Comparison of ENCODE assay signal across 8 mouse cellular contexts in genomic region chr13:94057563-94058560, GRCm38 (mm10). TPM values are rescaled to one million over a fixed set of nuclear protein-coding genes. Genes with fewer than 3 reads are reported as not detected.
DNase-seq lines count a peak whose midpoint lies in the region; ATAC-seq and TF ChIP-seq lines count a peak whose summit lies in the region.

TSS of gene Lhfpl2 (plus strand) at chr13:94057796.

- no peaks in the 10 kb centered on the region for H3K36me3 ChIP-seq in kidney, postnatal 0 days (ENCODE audit: insufficient read depth, low read length)
- no peaks in the 10 kb centered on the region for H3K36me3 ChIP-seq in liver, embryonic 15.5 days (replicated peaks)
- no peaks in the 10 kb centered on the region for H3K36me3 ChIP-seq in neural tube, embryonic 11.5 days (ENCODE audit: control insufficient read depth, insufficient read depth, low read length)

- no peaks in the 10 kb centered on the region for H3K27me3 ChIP-seq in kidney, postnatal 0 days (ENCODE audit: insufficient read depth, low read length)
- H3K27me3 ChIP-seq in liver, embryonic 15.5 days: peaks cover 68% of the 10 kb centered on the region
- H3K27me3 ChIP-seq in neural tube, embryonic 11.5 days (ENCODE audit: control insufficient read depth, insufficient read depth, low read length): peaks cover 9% of the 10 kb centered on the region

- peak within 1 kb of the TSS; percentile 85 for H3K9ac ChIP-seq in kidney, postnatal 0 days (ENCODE audit: low read depth, low read length)
- peak within 1 kb of the TSS; percentile 29; the same call in 1 of the 2 replicates for H3K9ac ChIP-seq in liver, embryonic 15.5 days
- H3K9ac ChIP-seq in neural tube, embryonic 11.5 days (ENCODE audit: low read length): peak within 1 kb of the TSS; percentile 82

- H3K9me3 ChIP-seq in kidney, postnatal 0 days (replicated peaks; ENCODE audit: low read length): no peaks in the 10 kb centered on the region
- no peaks in the 10 kb centered on the region for H3K9me3 ChIP-seq in liver, embryonic 15.5 days (replicated peaks)
- no peaks in the 10 kb centered on the region for H3K9me3 ChIP-seq in neural tube, embryonic 11.5 days (ENCODE audit: control insufficient read depth, low read length)

- H3K4me1 ChIP-seq in kidney, postnatal 0 days (replicated peaks; ENCODE audit: insufficient read depth, low read length): peaks cover 20% of the 10 kb centered on the region
- H3K4me1 ChIP-seq in liver, embryonic 15.5 days (replicated peaks): peaks cover 9% of the 10 kb centered on the region
- peaks cover 7% of the 10 kb centered on the region; the same call in 1 of the 2 replicates for H3K4me1 ChIP-seq in neural tube, embryonic 11.5 days (ENCODE audit: control insufficient read depth, insufficient read depth, low read length)

- H3K4me3 ChIP-seq in kidney, postnatal 0 days (replicated peaks; ENCODE audit: low read depth, low read length): peak within 1 kb of the TSS; percentile 61
- H3K4me3 ChIP-seq in liver, embryonic 15.5 days (replicated peaks): peak within 1 kb of the TSS; percentile 60
- H3K4me3 ChIP-seq in neural tube, embryonic 11.5 days (ENCODE audit: low read depth, low read length): peak within 1 kb of the TSS; percentile 77

- peak within 1 kb of the TSS; percentile 83 for H3K27ac ChIP-seq in kidney, postnatal 0 days
- peak within 1 kb of the TSS; percentile 45; the same call in 1 of the 2 replicates for H3K27ac ChIP-seq in liver, embryonic 15.5 days (replicated peaks)
- peak within 1 kb of the TSS; percentile 73 for H3K27ac ChIP-seq in neural tube, embryonic 11.5 days (ENCODE audit: low read depth, low read length)

- under 1% methylated on average over 81 of the region's 85 CpGs for WGBS in kidney, postnatal 0 days
- WGBS in liver, embryonic 15.5 days (ENCODE audit: insufficient replicate concordance): under 1% methylated on average over 84 of the region's 85 CpGs
- WGBS in neural tube, embryonic 11.5 days: under 1% methylated on average over 79 of the region's 85 CpGs

- peak; percentile 76 for ATAC-seq in kidney, postnatal 0 days (replicated peaks; ENCODE audit: low FRiP score, low read depth)
- peak; percentile 37 for ATAC-seq in liver, embryonic 15.5 days (ENCODE audit: insufficient read depth)
- peak; percentile 75 for ATAC-seq in neural tube, embryonic 11.5 days (ENCODE audit: insufficient read depth, low FRiP score, low TSS enrichment)

- peak within 1 kb of the TSS; percentile 62 for H3K4me2 ChIP-seq in kidney, postnatal 0 days (ENCODE audit: low read length)
- peak within 1 kb of the TSS; percentile 73 for H3K4me2 ChIP-seq in liver, embryonic 15.5 days
- peak within 1 kb of the TSS; percentile 97 for H3K4me2 ChIP-seq in neural tube, embryonic 11.5 days (ENCODE audit: low read depth)

- DNase-seq in left cerebral cortex, adult 18-20 months (ENCODE audit: low spot score in 2 of 2): peak; percentile 5 to 14
- no peak for DNase-seq in left cerebral cortex, adult 9 months (ENCODE audit: low spot score in 2 of 2)
- peak; percentile 92 for DNase-seq in embryo, embryonic 11 days
- peak; percentile 31 to 37 for DNase-seq in heart, adult 9 months (ENCODE audit: low spot score in 2 of 2)
- peak; percentile 89 for DNase-seq in kidney, postnatal 0 days (ENCODE audit: low spot score)
- DNase-seq in neural tube, embryonic 11.5 days (ENCODE audit: low spot score): peak; percentile 80
- peak; percentile 55 for DNase-seq in thymus, postnatal 4 days

- TF ChIP-seq CTCF in kidney, postnatal 0 days (IDR thresholded peaks at IDR 0.05; ENCODE audit: low read depth): no peak

RNA-seq across cellular contexts. Expression of gene Lhfpl2, which starts in this region (rescaled TPM):
- 10 to 100 TPM; 14.3 to 15.8 TPM for total RNA-seq in left cerebral cortex, adult 18-20 months (2021)
- 51.5 and 58.4 TPM in 2 replicates for polyA plus RNA-seq in kidney, postnatal 0 days (2015; fragmentation: Nextera tagmentation; extraction: Ambion mirVana)
- polyA plus RNA-seq in liver, embryonic 15.5 days (2015; fragmentation: Nextera tagmentation; extraction: Ambion mirVana): 3.8 and 4.8 TPM in 2 replicates
- polyA plus RNA-seq in neural tube, embryonic 11.5 days (2014; fragmentation: Nextera tagmentation; extraction: Ambion mirVana): 25.2 and 27.8 TPM in 2 replicates

Comparison
In these comparisons a context has a peak if more than half of its experiments do, and no peak if none do; other contexts are left out.
1. DNase-seq: peak in left cerebral cortex, adult 18-20 months (2 of 2), embryo, embryonic 11 days (single experiment), heart, adult 9 months (2 of 2), kidney, postnatal 0 days (single experiment), neural tube, embryonic 11.5 days (single experiment) and thymus, postnatal 4 days (single experiment); none in left cerebral cortex, adult 9 months (0 of 2).
2. H3K9ac ChIP-seq: peak in every context shown above with its lines; median percentile 85 in kidney, postnatal 0 days; 82 in neural tube, embryonic 11.5 days; 29 in liver, embryonic 15.5 days.
3. Peak in every context shown above with its lines, with median percentiles within 50 percentile points of each other: ATAC-seq, H3K27ac ChIP-seq, H3K4me2 ChIP-seq and H3K4me3 ChIP-seq.